Mouse (Mus musculus) adrenal gland, postnatal 4 days (tissue): ENCODE data around the gene Crtc1. TPM values are rescaled to one million over a fixed set of nuclear protein-coding genes. Genes with fewer than 3 reads are reported as not detected.
A peak's percentile ranks its signal among the peaks of the same experiment; 100 is the strongest.

ENCODE experiments used
- DNase-seq, 2 experiments: peaks; one replicate each; pipeline ENCODE4 v3.0.0; 2021 to 2022; ENCODE audit warnings: low spot score in 2 of 2, mixed read lengths in 2 of 2
- long read RNA-seq, 2 experiments: library from polyadenylated mRNA; stranded (forward); transcript quantifications; one replicate each; pipeline ENCODE4 v2.0.0; 2021
- total RNA-seq, 2 experiments: library from RNA; stranded (reverse); gene quantifications; 2 replicates each; pipeline ENCODE4 v1.2.3; 2021

Gene Crtc1
- 10 to 100 TPM; 33.2 to 34.5 TPM for total RNA-seq
- long read RNA-seq, experiment 1, full-length matches to known transcripts: 7 of 26 reads
- long read RNA-seq, experiment 1, partial matches to known transcripts: 17 of 26 reads
- long read RNA-seq, experiment 1, other reads (novel, unspliced or antisense): 2 of 26 reads
- long read RNA-seq, experiment 2, full-length matches to known transcripts: 1 of 18 reads
- long read RNA-seq, experiment 2, partial matches to known transcripts: 3 of 18 reads
- long read RNA-seq, experiment 2, other reads (novel, unspliced or antisense): 14 of 18 reads

GRCm38 (mm10) chr8:70439055-70439847 is at the start of gene Crtc1:
Gene Crtc1 (minus strand): TSS chr8:70439579.
- DNase-seq: peak; percentile 96 to 98

- DNase-seq: no peak
These were observed 49.6 kb upstream of the Crtc1 start for GRCm38 (mm10) chr8:70488931-70489470.

GRCm38 (mm10) chr8:70487993-70488796 is 48.8 kb upstream of the Crtc1 start:
- DNase-seq: no peak

GRCm38 (mm10) chr8:70486941-70487520 is 47.7 kb upstream of the Crtc1 start, which contains the start of gene Tmem59l:
Gene Tmem59l (minus strand): TSS chr8:70487358.
- DNase-seq: no peak

GRCm38 (mm10) chr8:70486191-70486681 is 46.9 kb upstream of the Crtc1 start:
- DNase-seq: no peak

- no peak for DNase-seq
These were observed 43.6 kb upstream of the Crtc1 start for GRCm38 (mm10) chr8:70482943-70483342.

GRCm38 (mm10) chr8:70481908-70482307 is 42.5 kb upstream of the Crtc1 start:
- no peak for DNase-seq

GRCm38 (mm10) chr8:70477269-70477982 is 38.0 kb upstream of the Crtc1 start:
- DNase-seq: no peak

- DNase-seq: peak; percentile 83 to 90
These were observed 37.2 kb upstream of the Crtc1 start, which contains the start of gene Klhl26 for GRCm38 (mm10) chr8:70476333-70477268. Gene Klhl26 (minus strand): TSS chr8:70476968.

- no peak for DNase-seq
These were observed 32.5 kb upstream of the Crtc1 start for GRCm38 (mm10) chr8:70471856-70472255.

- no peak for DNase-seq
These were observed 30.6 kb upstream of the Crtc1 start for GRCm38 (mm10) chr8:70469938-70470337.

GRCm38 (mm10) chr8:70469295-70469916 is 30.0 kb upstream of the Crtc1 start:
- DNase-seq: no peak

GRCm38 (mm10) chr8:70468733-70469132 is 29.4 kb upstream of the Crtc1 start:
- DNase-seq: no peak

GRCm38 (mm10) chr8:70467907-70468306 is 28.5 kb upstream of the Crtc1 start:
- no peak for DNase-seq

GRCm38 (mm10) chr8:70467229-70467725 is 27.9 kb upstream of the Crtc1 start:
- no peak for DNase-seq

GRCm38 (mm10) chr8:70466771-70467170 is 27.4 kb upstream of the Crtc1 start:
- DNase-seq: no peak

- no peak for DNase-seq
These were observed 26.9 kb upstream of the Crtc1 start for GRCm38 (mm10) chr8:70466305-70466704.

GRCm38 (mm10) chr8:70465701-70466100 is 26.3 kb upstream of the Crtc1 start:
- no peak for DNase-seq
